Mouse (Mus musculus): Measurements from ENCODE around the gene Shisal2a. TPM values are rescaled to one million over a fixed set of nuclear protein-coding genes. Genes with fewer than 3 reads are reported as not detected.

Gene Shisal2a
- total and polyA plus RNA-seq, 3 experiments = not detected

GRCm38 (mm10) chr4:108369254-108369653 is 13.9 kb downstream of the Shisal2a start:
- no peaks in the 10 kb centered on the region for H3K36me3 ChIP-seq (replicated peaks)
- peaks cover 31% of the 10 kb centered on the region for H3K27me3 ChIP-seq (ENCODE audit: insufficient read depth, low read length)
- H3K4me1 ChIP-seq (ENCODE audit: insufficient read depth, low read depth, low read length) = peaks cover 9% of the 10 kb centered on the region; the same call in 1 of the 2 replicates
- ATAC-seq (ENCODE audit: extremely low read depth, insufficient number of reproducible peaks, low FRiP score, poor library complexity, severe bottlenecking) (no peak), DNase-seq (ENCODE audit: low spot score) (no peak)
- TF ChIP-seq GATA1 (IDR thresholded peaks at IDR 0.05; ENCODE audit: borderline replicate concordance, low read length) (no peak), POLR2AphosphoS5 (IDR thresholded peaks at IDR 0.05; ENCODE audit: insufficient replicate concordance, low read depth, low read length) (no peak), TAL1 (conservative IDR thresholded peaks at IDR 0.05; ENCODE audit: low read depth, low read length) (no peak), GATA2 (IDR thresholded peaks at IDR 0.05; ENCODE audit: borderline replicate concordance, low read depth, low read length) (no peak), CTCF (IDR thresholded peaks at IDR 0.05; ENCODE audit: low read depth, low read length) (no peak)
- H3K4me3 ChIP-seq (ENCODE audit: low read depth, low read length) = no peak overlapping the region
- no peaks in the 10 kb centered on the region for H3K9me3 ChIP-seq (replicated peaks)

DNA sequence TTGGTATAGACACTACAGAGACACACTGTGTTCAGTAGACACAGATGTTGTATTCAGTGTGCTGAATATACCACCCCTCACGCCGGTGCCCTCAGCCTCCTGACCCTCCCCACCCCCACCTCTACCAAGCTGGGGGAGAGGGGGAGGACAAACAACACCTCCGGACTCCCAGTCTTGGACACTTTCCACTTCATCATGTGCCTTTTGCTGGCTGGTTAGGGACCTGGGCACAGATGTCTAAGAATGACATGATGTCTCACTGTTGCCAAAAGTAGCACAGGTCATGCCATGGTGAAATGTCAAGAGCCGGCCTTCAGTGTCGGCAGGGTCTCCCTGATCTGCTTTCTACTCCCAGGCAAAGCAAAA is 19.1 kb downstream of the Shisal2a start:
- ATAC-seq (ENCODE audit: extremely low read depth, insufficient number of reproducible peaks, low FRiP score, poor library complexity, severe bottlenecking) = no peak
- TF ChIP-seq CTCF (IDR thresholded peaks at IDR 0.05; ENCODE audit: low read depth, low read length) (no peak), GATA2 (IDR thresholded peaks at IDR 0.05; ENCODE audit: borderline replicate concordance, low read depth, low read length) (no peak), GATA1 (IDR thresholded peaks at IDR 0.05; ENCODE audit: borderline replicate concordance, low read length) (no peak), TAL1 (conservative IDR thresholded peaks at IDR 0.05; ENCODE audit: low read depth, low read length) (no peak), POLR2AphosphoS5 (IDR thresholded peaks at IDR 0.05; ENCODE audit: insufficient replicate concordance, low read depth, low read length) (no peak)
- Histone ChIP-seq H3K9me3 (replicated peaks) (no peaks in the 10 kb centered on the region), H3K36me3 (replicated peaks) (no peaks in the 10 kb centered on the region), H3K4me1 (ENCODE audit: insufficient read depth, low read depth, low read length) (peaks cover 1% of the 10 kb centered on the region; the same call in 1 of the 2 replicates), H3K27me3 (ENCODE audit: insufficient read depth, low read length) (peaks cover 51% of the 10 kb centered on the region), H3K4me3 (ENCODE audit: low read depth, low read length) (no peak overlapping the region)
- DNase-seq (ENCODE audit: low spot score) = no peak

DNA sequence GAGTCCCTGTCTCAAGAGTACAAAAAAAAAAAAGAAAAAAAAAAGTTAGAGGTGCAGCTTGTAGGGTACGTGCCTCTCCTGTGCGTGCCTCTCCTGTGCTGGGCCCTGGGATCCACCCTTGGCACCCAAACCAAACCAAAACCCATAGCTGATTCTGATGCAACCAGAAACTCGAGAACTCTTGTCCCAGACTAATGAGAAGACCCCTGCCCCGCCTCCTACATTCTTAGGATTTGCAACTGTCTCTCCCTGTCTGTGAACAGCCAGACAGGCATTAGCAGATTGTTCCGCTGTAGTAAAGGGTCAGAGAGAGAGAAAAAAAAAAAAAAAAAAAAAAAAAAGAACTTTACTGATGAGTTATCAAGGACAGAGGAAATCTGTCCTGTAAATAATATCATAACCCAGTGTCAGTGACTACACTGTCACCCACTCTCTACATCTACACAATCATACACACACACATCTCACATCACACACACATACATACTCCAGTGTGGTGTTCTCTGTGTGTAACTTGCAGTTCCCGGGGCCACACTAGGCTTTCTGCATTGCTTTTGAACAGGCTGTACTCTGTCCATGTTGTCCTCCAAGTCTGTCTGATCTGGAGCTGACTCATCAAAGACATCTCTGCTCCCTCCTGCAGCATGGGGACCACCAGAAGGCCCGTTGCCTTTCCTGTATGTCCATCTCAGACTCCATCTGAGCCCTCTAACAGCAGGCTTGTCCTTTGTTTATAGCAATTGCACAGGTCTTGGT is 19.6 kb downstream of the Shisal2a start:
- H3K4me1 ChIP-seq (ENCODE audit: insufficient read depth, low read depth, low read length) = no peaks in the 10 kb centered on the region; the same call in 1 of the 2 replicates
- H3K36me3 ChIP-seq (replicated peaks) = no peaks in the 10 kb centered on the region
- H3K4me3 ChIP-seq (ENCODE audit: low read depth, low read length) = no peak overlapping the region
- DNase-seq (ENCODE audit: low spot score) (no peak), ATAC-seq (ENCODE audit: extremely low read depth, insufficient number of reproducible peaks, low FRiP score, poor library complexity, severe bottlenecking) (no peak)
- H3K27me3 ChIP-seq (ENCODE audit: insufficient read depth, low read length) = peaks cover 56% of the 10 kb centered on the region
- TF ChIP-seq CTCF (IDR thresholded peaks at IDR 0.05; ENCODE audit: low read depth, low read length) = no peak
- no peak for TF ChIP-seq TAL1 (conservative IDR thresholded peaks at IDR 0.05; ENCODE audit: low read depth, low read length)
- TF ChIP-seq POLR2AphosphoS5 (IDR thresholded peaks at IDR 0.05; ENCODE audit: insufficient replicate concordance, low read depth, low read length) = no peak
- no peak for TF ChIP-seq GATA1 (IDR thresholded peaks at IDR 0.05; ENCODE audit: borderline replicate concordance, low read length)
- no peak for TF ChIP-seq GATA2 (IDR thresholded peaks at IDR 0.05; ENCODE audit: borderline replicate concordance, low read depth, low read length)
- no peaks in the 10 kb centered on the region for H3K9me3 ChIP-seq (replicated peaks)

DNA sequence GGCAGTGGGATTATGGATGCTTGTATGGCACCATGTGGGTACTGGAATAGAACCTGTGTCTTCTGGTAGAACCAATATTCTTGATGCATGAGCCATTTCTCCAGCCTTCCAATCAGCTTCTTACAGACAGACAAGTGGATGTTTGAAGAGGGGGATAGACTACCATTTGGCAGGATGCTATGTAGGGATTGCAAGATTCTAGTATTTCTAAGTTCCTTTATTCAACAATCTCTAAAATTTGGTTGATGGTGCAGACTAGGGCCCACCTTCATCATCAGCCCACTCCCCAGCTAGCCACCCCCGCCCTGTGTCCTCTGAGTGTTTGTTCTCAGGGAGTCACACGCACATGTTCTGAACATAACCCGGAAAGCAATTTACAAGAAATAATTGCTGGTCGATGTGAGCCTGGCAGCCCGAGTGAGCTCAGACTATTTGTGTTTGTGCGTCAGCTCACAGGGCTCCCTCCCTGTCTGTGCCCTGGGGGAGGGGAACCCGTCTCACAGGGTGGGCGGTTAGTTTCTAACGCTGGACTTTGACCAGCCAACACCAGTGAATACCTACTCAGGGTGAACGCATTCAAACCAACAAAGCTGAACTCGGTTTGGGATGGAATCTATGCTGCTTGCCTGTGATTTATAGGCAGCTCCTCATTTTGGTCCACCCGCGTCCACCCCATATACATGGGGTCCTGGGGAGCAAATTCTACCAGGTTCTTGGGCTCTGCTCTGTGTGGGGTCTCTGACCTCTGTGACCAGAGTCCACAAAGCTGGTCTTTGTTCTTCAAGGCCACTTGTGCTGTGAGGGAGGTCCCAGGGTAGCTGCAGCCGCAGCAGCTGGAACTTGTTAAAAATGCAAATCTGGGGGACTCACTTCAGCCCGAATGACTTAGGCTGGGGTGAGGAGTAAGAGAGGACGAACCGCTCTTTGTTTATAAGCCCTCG is 20.6 kb downstream of the Shisal2a start:
- H3K9me3 ChIP-seq (replicated peaks) = no peaks in the 10 kb centered on the region
- no peaks in the 10 kb centered on the region for H3K4me1 ChIP-seq (ENCODE audit: insufficient read depth, low read depth, low read length)
- no peak for DNase-seq (ENCODE audit: low spot score)
- no peaks in the 10 kb centered on the region for H3K36me3 ChIP-seq (replicated peaks)
- H3K4me3 ChIP-seq (ENCODE audit: low read depth, low read length) = no peak overlapping the region
- no peak for ATAC-seq (ENCODE audit: extremely low read depth, insufficient number of reproducible peaks, low FRiP score, poor library complexity, severe bottlenecking)
- peaks cover 59% of the 10 kb centered on the region for H3K27me3 ChIP-seq (ENCODE audit: insufficient read depth, low read length)
- no peak for TF ChIP-seq CTCF (IDR thresholded peaks at IDR 0.05; ENCODE audit: low read depth, low read length)
- TF ChIP-seq GATA2 (IDR thresholded peaks at IDR 0.05; ENCODE audit: borderline replicate concordance, low read depth, low read length) = no peak
- TF ChIP-seq GATA1 (IDR thresholded peaks at IDR 0.05; ENCODE audit: borderline replicate concordance, low read length) = no peak
- TF ChIP-seq POLR2AphosphoS5 (IDR thresholded peaks at IDR 0.05; ENCODE audit: insufficient replicate concordance, low read depth, low read length) = no peak
- TF ChIP-seq TAL1 (conservative IDR thresholded peaks at IDR 0.05; ENCODE audit: low read depth, low read length) = no peak

DNA sequence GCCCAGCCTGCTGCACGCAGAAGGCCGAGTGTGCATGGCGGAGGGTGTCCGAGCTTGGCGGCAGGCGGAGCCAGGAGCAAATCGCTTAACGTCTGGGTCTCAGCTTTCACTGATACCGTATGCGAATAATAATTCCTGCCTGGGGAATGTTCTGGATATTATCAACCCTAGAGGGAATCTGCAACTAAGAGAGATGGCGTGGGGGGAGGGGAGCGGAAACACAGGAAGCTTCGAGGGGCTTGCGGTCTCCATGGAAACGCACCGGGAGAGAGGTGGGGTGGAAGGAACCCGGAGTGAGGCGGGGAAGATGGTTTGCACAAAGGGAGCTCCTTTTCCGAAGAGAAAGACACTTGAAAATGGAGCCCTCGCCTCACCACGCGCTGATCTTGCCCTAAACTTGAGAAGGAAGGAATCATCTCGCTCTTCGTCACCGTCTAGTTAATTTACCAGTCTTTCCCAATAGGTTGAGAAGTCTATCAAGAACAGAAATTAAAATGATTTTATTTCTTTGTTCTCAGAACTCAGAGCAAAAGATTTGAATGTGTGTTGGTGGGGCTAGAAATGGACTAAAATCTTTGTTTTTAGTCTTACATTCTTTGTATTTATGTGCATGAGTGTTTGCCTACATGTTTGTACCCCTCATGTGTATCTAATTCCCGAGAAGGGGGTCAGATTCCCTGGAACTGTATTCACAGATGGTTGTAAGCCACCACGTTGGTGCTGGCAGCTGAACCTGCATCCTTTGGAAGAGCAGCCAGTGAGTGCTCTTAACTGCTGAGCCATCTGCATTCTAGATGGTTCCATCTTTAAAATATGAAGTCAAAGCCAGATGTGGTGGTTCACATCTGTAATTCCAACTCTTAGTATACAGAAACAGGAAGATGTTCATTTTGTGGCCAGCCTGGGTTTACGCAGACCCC is 22.8 kb downstream of the Shisal2a start:
- ATAC-seq (ENCODE audit: extremely low read depth, insufficient number of reproducible peaks, low FRiP score, poor library complexity, severe bottlenecking) = no peak
- Histone ChIP-seq H3K27me3 (ENCODE audit: insufficient read depth, low read length) (peaks cover 73% of the 10 kb centered on the region), H3K36me3 (replicated peaks) (no peaks in the 10 kb centered on the region), H3K4me1 (ENCODE audit: insufficient read depth, low read depth, low read length) (no peaks in the 10 kb centered on the region), H3K4me3 (ENCODE audit: low read depth, low read length) (no peak overlapping the region), H3K9me3 (replicated peaks) (no peaks in the 10 kb centered on the region)
- DNase-seq (ENCODE audit: low spot score) = no peak
- TF ChIP-seq GATA1 (IDR thresholded peaks at IDR 0.05; ENCODE audit: borderline replicate concordance, low read length) (no peak), POLR2AphosphoS5 (IDR thresholded peaks at IDR 0.05; ENCODE audit: insufficient replicate concordance, low read depth, low read length) (no peak), GATA2 (IDR thresholded peaks at IDR 0.05; ENCODE audit: borderline replicate concordance, low read depth, low read length) (no peak), CTCF (IDR thresholded peaks at IDR 0.05; ENCODE audit: low read depth, low read length) (no peak), TAL1 (conservative IDR thresholded peaks at IDR 0.05; ENCODE audit: low read depth, low read length) (no peak)

Measured in G1E (cell line).